Mouse (Mus musculus): ENCODE results near the gene Vps4b.

DNA sequence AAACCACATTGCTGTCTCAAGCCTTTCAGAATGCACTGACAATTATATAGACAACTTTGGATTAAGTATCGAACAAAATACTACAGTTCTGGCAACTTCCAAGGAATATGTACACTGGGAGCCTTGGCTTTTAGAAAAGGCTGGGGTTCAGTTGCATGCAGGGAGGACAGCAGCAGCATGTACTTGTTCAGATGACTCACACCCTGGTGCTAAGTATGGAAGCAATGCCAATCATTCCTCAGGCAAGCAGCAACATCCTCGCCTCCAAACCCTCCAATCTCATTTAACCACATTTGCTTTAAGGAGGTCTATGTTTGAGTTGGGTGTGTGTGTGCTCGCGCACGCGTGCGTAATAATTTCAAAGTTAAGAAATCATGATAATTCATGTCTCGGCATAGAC lies 30.8 kb downstream of the Vps4b start:
- TF ChIP-seq CTCF (IDR thresholded peaks at IDR 0.05; ENCODE audit: borderline replicate concordance, control insufficient read depth, extremely low read depth, insufficient read depth, low read length, poor library complexity) (no peak), POLR2A (IDR thresholded peaks at IDR 0.05; ENCODE audit: control insufficient read depth, extremely low read depth, insufficient read depth, low read length, poor library complexity) (no peak)

Measured in thymus, adult 2 months (tissue).